Mouse (Mus musculus) embryonic facial prominence, embryonic 14.5 days (tissue): Measurements from ENCODE around the gene Tmem42. TPM values are rescaled to one million over a fixed set of nuclear protein-coding genes. Genes with fewer than 3 reads are reported as not detected.

ENCODE experiments used
- ATAC-seq: fragments of 200-750 bp; cut with Nextera tagmentation; 2 replicates; pipeline ENCODE4 v1.8.0; 2017; ENCODE audit warnings: low read depth, moderate number of reproducible peaks, moderate TSS enrichment
- DNase-seq: peaks from one replicate; pipeline ENCODE4 v3.0.0-alpha.2; 2015; ENCODE audit warnings: low spot score
- H3K27ac ChIP-seq: fragments of 300-500 bp; sonication (generic); replicated peaks from 2 replicates; pipeline ENCODE4 v1.5.1; 2014; ENCODE audit warnings: low read depth, mild to moderate bottlenecking, low read length, moderate library complexity
- H3K27me3 ChIP-seq: fragments of 300-500 bp; sonication (generic); replicated peaks from 2 replicates; pipeline ENCODE4 v1.6.1; 2014; ENCODE audit warnings: low read length; ENCODE audit not compliant: control insufficient read depth, insufficient read depth
- H3K36me3 ChIP-seq: fragments of 300-500 bp; sonication (generic); 2 replicates; pipeline ENCODE4 v1.6.1; 2014; ENCODE audit warnings: low read length, mixed read lengths; ENCODE audit not compliant: control insufficient read depth, insufficient read depth
- H3K4me1 ChIP-seq: fragments of 300-500 bp; sonication (generic); 2 replicates; pipeline ENCODE4 v1.6.1; 2014; ENCODE audit warnings: antibody characterized with exemption, low read length; ENCODE audit not compliant: control insufficient read depth, insufficient read depth
- H3K4me2 ChIP-seq: fragments of 300-500 bp; sonication (generic); 2 replicates; pipeline ENCODE4 v1.6.1; 2014; ENCODE audit warnings: low read depth, mild to moderate bottlenecking, low read length, moderate library complexity, mixed read lengths
- H3K4me3 ChIP-seq: fragments of 300-500 bp; sonication (generic); 2 replicates; pipeline ENCODE4 v1.5.1; 2014; ENCODE audit warnings: low read depth, mild to moderate bottlenecking, low read length
- H3K9ac ChIP-seq: fragments of 300-500 bp; sonication (generic); 2 replicates; pipeline ENCODE4 v1.6.1; 2014; ENCODE audit warnings: low read depth, mild to moderate bottlenecking, low read length, moderate library complexity, mixed read lengths
- H3K9me3 ChIP-seq: fragments of 300-500 bp; sonication (generic); 2 replicates; pipeline ENCODE4 v1.6.1; 2016; ENCODE audit warnings: low read length; ENCODE audit not compliant: control insufficient read depth
- whole genome bisulfite sequencing: fragments of 180-500 bp; shearing (Covaris S2); extraction: QIAGEN DNeasy Blood & Tissue Kit; methylation state at CpG from one replicate; pipeline ENCODE4 v1.1.7; 2014; 5-methylcytosine and 5-hydroxymethylcytosine counted together
- polyA plus RNA-seq: library from polyadenylated mRNA; unstranded; fragments of >200 nt; fragmentation: Nextera tagmentation; extraction: Ambion mirVana; gene quantifications from 2 replicates; pipeline ENCODE4 v1.2.1, GENCODE M21; 2014

The Tmem42 gene
- polyA plus RNA-seq = 24.5 and 24.6 TPM in 2 replicates

GRCm38 (mm10) chr9:123020995-123021631 lies at the start of gene Tmem42:
TSS of gene Tmem42 (plus strand) at chr9:123021326.
- peaks cover 8% of the 10 kb centered on the region for H3K4me1 ChIP-seq
- WGBS = 0% methylated on average over 42 of the region's 69 CpGs
- H3K4me3 ChIP-seq = peak within 1 kb of the TSS; percentile 71
- H3K9me3 ChIP-seq = no peaks in the 10 kb centered on the region
- peak within 1 kb of the TSS; percentile 64 for H3K4me2 ChIP-seq
- peak within 1 kb of the TSS; percentile 85 for H3K9ac ChIP-seq
- H3K27me3 ChIP-seq = no peaks in the 10 kb centered on the region
- peak; percentile 99 for ATAC-seq
- H3K27ac ChIP-seq = peak within 1 kb of the TSS; percentile 94
- H3K36me3 ChIP-seq = peaks cover 23% of the 10 kb centered on the region
- peak; percentile 96 for DNase-seq

GRCm38 (mm10) chr9:122998406-122999192 lies 22.5 kb upstream of the Tmem42 start:
- no peak overlapping the region for H3K9ac ChIP-seq
- H3K4me3 ChIP-seq = no peak overlapping the region
- no peak overlapping the region for H3K27ac ChIP-seq
- H3K36me3 ChIP-seq = peaks cover 89% of the 10 kb centered on the region
- H3K9me3 ChIP-seq = no peaks in the 10 kb centered on the region
- ATAC-seq (no peak), DNase-seq (no peak)
- no peak overlapping the region for H3K4me2 ChIP-seq
- H3K4me1 ChIP-seq = no peaks in the 10 kb centered on the region
- H3K27me3 ChIP-seq = no peaks in the 10 kb centered on the region
- 92% methylated on average over 10 of the region's 10 CpGs for WGBS

DNA sequence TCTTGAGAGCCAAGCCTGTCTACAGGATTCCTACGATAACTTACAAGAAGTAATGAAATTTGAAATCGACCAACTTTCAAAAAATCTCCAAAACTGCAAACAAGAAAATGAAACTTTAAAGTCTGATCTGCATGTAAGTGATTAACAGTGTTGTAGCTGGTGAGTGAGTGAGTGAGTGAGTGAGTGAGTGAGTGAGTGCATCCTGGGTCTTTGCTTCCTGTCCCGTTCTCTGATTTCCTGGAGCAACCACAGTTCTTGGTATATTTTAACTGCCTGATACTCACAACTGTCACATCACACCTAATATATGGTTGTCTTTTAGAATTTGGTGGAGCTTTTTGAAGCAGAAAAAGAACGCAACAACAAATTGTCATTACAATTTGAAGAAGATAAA lies 21.9 kb upstream of the Tmem42 start:
- ATAC-seq (no peak), DNase-seq (no peak)
- H3K27me3 ChIP-seq = no peaks in the 10 kb centered on the region
- no peak overlapping the region for H3K27ac ChIP-seq
- no peak overlapping the region for H3K4me3 ChIP-seq
- no peak overlapping the region for H3K4me2 ChIP-seq
- WGBS = 95% methylated on average over 4 of the region's 4 CpGs
- H3K9me3 ChIP-seq = no peaks in the 10 kb centered on the region
- H3K36me3 ChIP-seq = peaks cover 89% of the 10 kb centered on the region
- no peak overlapping the region for H3K9ac ChIP-seq
- H3K4me1 ChIP-seq = no peaks in the 10 kb centered on the region

DNA sequence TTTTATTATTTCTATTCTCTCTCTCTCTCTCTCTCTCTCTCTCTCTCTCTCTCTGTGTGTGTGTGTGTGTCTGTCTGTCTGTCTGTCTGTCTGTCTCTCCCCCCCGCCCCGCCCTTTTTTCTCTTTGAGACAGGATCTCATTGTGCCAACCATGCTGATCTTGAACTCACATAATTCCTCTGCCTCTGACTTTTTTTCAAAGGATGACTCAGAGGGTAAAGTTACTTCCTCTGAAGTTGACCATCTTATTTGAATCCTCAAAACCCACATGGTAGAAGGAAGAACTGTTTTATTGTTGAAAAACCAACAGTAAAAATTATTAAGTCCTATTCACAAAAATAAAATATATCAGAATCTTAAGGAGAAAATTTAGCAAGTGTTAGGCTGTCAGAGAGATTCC lies 16.4 kb upstream of the Tmem42 start:
- Histone ChIP-seq H3K4me3 (no peak overlapping the region), H3K4me2 (no peak overlapping the region), H3K4me1 (no peaks in the 10 kb centered on the region), H3K9ac (no peak overlapping the region), H3K27ac (no peak overlapping the region), H3K36me3 (peaks cover 86% of the 10 kb centered on the region), H3K27me3 (no peaks in the 10 kb centered on the region), H3K9me3 (no peaks in the 10 kb centered on the region)
- DNase-seq (no peak), ATAC-seq (no peak)
- 92% methylated on average over 2 of the region's 2 CpGs for WGBS

GRCm38 (mm10) chr9:123006071-123006470 lies 15.1 kb upstream of the Tmem42 start:
- ATAC-seq = no peak
- no peak overlapping the region for H3K4me2 ChIP-seq
- no peaks in the 10 kb centered on the region for H3K9me3 ChIP-seq
- H3K36me3 ChIP-seq = peaks cover 84% of the 10 kb centered on the region
- DNase-seq = no peak
- H3K4me3 ChIP-seq = no peak overlapping the region
- 68% methylated on average over 6 of the region's 6 CpGs for WGBS
- H3K4me1 ChIP-seq = no peaks in the 10 kb centered on the region
- no peak overlapping the region for H3K9ac ChIP-seq
- no peaks in the 10 kb centered on the region for H3K27me3 ChIP-seq
- no peak overlapping the region for H3K27ac ChIP-seq

- Histone ChIP-seq H3K4me2 (peak overlapping the region; percentile 64), H3K9ac (peak overlapping the region; percentile 85; the same call in 1 of the 2 replicates), H3K27me3 (no peaks in the 10 kb centered on the region), H3K27ac (no peak overlapping the region), H3K36me3 (peaks cover 16% of the 10 kb centered on the region), H3K4me1 (peaks cover 8% of the 10 kb centered on the region), H3K9me3 (no peaks in the 10 kb centered on the region), H3K4me3 (peak overlapping the region; percentile 71)
- whole genome bisulfite sequencing = 45% methylated on average over 16 of the region's 24 CpGs
- no peak for ATAC-seq
- peak; percentile 46 for DNase-seq
These were observed 682 bp downstream of the Tmem42 start for GRCm38 (mm10) chr9:123021636-123022379.

DNA sequence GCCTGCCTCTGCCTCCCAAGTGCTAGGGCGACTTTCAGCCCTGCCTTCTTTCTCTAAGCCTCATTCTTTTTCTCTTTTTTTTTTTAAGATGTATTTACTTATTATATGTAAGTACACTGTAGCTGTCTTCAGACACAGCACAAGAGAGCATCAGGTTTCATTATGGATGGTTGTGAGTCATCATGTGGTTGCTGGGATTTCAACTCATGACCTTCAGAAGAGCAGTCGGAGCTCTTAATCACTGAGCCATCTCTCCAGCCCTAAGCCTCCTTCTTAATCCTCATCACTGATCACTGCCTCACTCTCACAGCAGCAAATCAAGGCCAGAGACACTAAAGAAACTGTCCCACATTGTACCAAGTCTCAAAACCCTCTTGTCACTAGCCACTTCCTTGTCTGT lies 3.1 kb downstream of the Tmem42 start:
- Histone ChIP-seq H3K27me3 (no peaks in the 10 kb centered on the region), H3K4me2 (no peak overlapping the region), H3K4me3 (no peak overlapping the region), H3K4me1 (peaks cover 8% of the 10 kb centered on the region), H3K27ac (no peak overlapping the region), H3K36me3 (no peaks in the 10 kb centered on the region), H3K9me3 (no peaks in the 10 kb centered on the region), H3K9ac (no peak overlapping the region)
- 68% methylated on average over 2 of the region's 2 CpGs for WGBS
- DNase-seq (no peak), ATAC-seq (no peak)

GRCm38 (mm10) chr9:123031496-123032246 lies 10.5 kb downstream of the Tmem42 start:
- Histone ChIP-seq H3K4me2 (no peak overlapping the region), H3K36me3 (no peaks in the 10 kb centered on the region), H3K9me3 (no peaks in the 10 kb centered on the region), H3K9ac (no peak overlapping the region), H3K27ac (no peak overlapping the region), H3K27me3 (no peaks in the 10 kb centered on the region), H3K4me3 (no peak overlapping the region), H3K4me1 (no peaks in the 10 kb centered on the region)
- 81% methylated on average over 13 of the region's 13 CpGs for WGBS
- no peak for ATAC-seq
- no peak for DNase-seq
